Mouse (Mus musculus) gastrocnemius, postnatal 36 days (tissue): ENCODE results near the gene Uqcr10. TPM values are rescaled to one million over a fixed set of nuclear protein-coding genes. Genes with fewer than 3 reads are reported as not detected.

Source experiments
- DNase-seq, 2 experiments: peaks; one replicate each; pipeline ENCODE4 v3.0.0; 2022
- intact Hi-C: fragments of 180-260 bp; cut with DNase I; formaldehyde crosslinking; loops from one replicate; pipeline ENCODE4 v1.15.1; 2025
- total RNA-seq, 2 experiments: library from RNA; stranded (reverse); gene quantifications; 2 replicates each; pipeline ENCODE4 v1.2.3; 2021

The Uqcr10 gene
- total RNA-seq, 2 experiments from 2014 or later = 914 to 1,010 TPM

DNA sequence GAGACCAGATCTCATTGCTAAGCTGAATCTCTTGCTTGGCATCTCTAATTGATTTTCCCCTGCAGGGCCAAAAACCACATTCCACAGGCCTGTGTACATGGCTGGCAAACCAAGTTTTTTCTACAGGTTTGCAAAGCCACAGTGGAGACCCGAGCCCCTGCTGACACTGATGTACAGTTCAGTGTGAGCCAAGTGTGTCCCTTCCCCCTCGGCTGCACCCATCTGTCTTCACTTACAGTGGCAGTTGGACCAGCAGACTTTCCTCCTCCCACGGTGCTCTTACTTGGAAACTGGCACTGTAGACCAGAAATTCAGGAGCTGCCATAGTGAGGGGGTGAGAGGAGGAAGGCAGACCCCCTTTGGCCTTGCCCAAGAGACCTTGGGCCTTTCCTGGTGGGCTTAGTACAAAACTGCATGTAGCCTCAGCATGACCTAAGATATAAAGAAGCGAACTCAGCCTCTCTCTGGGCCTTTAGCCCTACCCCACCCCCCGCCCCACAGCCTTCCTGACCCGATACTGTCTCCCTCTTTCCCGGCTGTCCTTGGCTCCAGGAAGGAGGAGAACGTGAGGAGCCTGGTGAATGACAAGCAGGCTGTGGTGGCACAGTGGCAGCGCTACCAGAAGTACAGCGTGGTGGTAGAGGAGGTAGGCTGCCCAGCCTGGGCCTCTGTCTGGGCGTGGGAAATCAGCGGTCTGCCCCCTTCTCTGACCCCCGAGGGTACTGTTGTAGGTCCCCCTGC, 25.3 kb downstream of the Uqcr10 start:
- no peak for DNase-seq
- intact Hi-C loops = no loop called here

DNA sequence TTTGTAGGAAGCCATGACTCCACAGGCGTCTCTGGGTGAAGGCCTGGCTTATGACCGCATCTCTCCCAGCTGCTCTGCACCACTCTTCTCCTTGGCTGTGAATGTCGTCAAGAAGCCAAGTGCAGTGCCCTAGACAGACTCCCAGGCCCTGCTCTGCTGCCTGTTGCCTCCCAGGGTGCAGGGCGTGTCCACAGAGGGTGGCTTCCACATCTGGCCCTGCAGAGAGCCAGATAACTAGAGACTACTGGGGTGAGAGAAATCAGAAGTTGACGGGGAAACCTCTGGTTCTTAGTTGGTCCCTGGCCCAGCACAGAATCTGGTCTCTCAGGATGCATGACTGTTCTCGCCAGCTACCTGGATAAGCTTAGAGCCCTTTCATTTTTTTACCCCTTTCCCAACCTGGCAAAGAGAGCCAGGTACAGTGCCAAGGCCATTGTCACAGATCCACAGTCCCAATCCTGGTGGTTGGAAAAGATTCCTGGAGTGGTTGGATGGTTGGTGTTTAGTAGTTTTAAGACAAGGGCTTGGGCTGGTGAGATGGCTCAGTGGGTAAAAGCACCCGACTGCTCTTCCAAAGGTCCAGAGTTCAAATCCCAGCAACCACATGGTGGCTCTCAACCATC, 26.8 kb downstream of the Uqcr10 start:
- intact Hi-C loops = no loop called here
- DNase-seq = no peak

DNA sequence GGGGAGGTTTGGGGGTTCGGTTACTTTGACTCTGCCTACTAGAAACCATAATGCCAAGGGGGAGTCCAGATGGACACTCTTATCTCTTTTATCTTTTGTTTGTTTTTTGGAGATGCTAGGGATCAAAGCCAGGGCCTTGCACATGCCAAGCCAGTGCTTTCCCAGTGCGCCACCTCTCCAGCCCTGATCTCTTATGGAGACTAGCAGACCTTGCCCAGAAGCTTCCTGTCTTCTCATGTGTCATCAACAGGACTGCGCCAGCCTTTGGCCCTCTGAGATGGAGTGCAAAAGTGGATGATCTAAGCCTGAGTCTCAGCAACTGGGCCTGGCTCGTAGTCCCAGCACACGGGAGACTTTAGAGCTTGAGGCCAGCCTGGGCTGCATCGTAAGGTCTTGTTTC, 28.4 kb downstream of the Uqcr10 start:
- intact Hi-C loops = no loop called here
- DNase-seq = no peak

DNA sequence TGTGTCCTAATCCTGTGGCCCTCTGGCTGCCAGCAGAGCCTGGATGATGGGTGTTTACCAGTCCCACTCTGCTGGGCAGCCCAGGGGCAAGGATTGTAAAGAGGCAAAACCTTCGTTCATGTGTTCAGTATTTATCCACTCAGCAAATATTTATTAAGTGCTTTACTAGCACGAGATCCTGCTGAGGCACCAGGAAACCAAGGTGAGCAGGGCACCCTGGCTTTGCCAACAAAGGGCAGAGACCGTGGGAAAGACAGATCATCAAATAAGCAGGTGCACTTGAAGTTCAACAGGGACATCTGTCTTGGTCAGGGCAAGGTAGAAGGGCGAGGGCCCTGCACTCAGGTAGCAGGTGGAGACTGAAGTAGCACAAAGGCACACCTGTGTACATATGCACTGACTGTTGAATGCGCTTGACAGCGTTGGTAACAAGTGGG, 29.0 kb downstream of the Uqcr10 start:
- intact Hi-C loops = no loop called here
- no peak for DNase-seq

DNA sequence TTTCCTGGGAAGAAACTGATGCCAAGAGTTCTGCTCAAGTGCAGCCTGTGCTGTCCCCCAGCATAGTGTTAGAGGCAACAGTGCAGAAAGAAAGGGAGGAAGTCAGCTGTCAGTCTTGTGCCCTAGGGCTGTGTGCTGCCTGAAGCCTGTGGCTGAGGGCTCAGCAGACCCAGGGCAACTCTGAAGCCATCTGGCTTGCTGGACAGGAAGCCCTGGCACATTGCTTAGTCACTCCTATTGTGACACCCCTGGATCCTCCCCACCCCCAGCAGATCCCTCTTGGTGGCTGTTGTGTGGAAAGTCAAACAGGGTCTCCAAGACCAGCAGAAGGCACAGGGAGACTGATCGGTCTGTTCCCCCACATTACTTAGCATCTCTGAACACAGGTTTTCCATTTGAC, 29.5 kb downstream of the Uqcr10 start:
- no peak for DNase-seq
- intact Hi-C loops = no loop called here

DNA sequence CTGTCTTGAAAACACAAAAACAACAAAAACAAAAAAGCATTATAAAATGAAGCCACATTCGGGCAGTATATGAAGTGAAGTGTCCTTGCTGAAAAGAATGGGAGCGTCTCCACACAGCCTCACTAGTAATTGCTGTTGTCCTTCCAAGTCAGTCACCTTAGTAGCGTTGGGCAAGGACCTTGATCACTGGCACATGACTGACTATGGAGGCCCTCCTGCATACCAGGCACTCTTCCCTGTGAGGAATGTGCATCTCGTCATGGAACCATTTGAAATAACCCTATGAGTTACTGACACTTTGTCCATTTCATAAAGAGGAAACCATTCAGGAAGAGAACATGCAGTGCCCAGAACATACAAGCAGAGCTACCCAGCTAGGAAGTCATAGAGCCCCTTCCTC, 32.4 kb downstream of the Uqcr10 start:
- DNase-seq = no peak
- intact Hi-C loops = no loop called here

DNA sequence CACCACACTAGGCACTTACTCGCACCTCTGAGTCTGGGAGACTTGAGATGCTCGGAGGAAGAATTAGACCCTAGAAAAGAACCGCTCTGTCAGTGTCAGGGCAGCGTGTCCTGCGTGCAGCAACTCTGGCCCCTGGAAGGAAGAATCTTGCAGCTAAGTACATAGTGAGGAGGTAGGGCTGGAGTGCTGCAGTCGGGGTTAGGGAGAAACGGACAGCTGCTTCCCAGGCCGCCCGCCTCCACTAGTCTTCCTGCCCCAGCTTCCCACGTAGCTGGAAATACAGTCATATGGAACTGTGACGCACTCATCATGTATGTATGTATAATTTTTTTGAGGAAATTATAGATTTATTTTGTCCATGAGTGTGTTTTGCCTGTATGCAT, 41.7 kb downstream of the Uqcr10 start:
- intact Hi-C loops = no loop called here
- no peak for DNase-seq

DNA sequence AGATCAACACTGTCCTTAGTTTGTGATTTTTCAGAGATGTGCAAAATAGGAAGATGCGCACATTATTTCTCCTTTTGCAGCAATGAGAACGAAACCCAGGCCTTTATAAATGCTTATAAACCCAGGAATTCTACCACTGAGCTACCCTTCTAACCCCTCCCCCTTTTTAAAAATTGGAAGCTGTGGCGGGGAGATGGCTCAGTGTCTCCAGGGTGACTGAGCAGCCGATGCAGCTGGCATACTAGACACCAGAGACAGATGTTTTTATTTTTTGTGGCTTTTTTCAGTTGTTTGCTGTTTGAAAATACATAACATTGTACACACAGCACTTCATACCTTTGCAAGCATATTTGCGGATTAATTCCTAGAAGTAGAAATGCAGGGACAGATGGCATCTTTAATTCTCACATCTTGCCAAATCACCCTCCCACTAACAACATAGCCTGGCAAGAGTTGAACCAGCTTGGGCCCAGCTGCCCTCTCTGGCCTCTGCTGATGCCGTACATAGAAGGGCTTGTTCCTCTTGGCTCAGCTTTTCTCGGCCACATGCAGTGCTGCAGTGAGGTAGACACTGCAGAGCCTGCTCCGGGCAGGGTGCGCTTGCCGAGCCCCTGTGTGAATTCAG, 42.2 kb downstream of the Uqcr10 start:
- no peak for DNase-seq
- intact Hi-C loops = no loop called here

DNA sequence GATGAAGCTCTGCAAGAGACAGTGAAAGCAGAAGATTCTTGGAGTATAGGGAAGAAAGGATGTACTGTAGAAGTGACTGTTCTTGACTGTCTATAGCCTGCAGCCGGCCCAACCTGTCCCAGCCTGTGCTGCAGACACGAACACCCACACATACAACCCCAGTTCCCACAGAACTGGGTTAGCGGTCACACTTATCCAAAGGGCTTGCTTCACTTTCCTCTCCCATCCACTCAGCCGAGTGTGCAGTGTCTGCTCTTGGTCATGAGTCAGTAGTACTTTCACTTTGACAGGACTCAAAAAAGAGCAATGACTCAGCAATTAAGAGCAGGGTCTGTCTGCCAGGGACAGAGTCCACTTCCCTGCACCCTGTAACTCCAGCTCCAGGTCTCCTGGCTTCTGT, 42.8 kb downstream of the Uqcr10 start:
- no peak for DNase-seq
- intact Hi-C loops = no loop called here

DNA sequence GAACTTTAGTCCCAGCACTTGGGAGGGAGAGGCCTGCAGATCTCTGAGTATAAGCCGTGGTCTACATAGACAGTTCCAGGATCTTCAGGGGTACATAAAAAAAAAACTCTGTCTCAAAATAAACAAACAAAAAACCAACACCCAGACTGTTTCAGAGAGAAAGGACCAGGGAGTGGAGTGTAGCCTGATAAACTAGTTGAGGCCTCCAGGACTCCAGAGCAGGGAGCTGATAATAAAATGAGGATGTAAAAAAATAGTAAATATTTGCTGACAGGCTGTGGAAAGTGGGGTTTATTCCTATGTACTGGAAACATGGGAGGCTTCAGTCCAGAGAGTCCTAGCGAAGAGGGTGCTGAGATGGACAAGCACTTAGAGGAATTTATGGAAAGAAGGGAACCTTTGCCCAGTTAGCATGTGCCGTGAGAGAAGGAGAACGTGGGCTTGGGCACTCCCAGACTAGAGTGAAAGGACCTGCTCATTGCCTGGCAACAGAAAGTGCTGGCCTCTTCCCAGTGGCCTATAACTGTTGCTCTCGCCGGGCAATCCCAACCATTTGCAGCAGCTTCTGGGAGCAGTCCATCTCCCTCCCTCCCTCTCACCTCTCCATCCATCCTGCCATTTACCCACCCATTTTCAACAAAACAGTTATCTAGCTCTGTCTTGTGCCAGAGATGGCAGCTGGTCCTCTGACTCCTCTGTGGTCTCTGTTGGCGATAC, 43.7 kb downstream of the Uqcr10 start:
- intact Hi-C loops = no loop called here
- DNase-seq = no peak

DNA sequence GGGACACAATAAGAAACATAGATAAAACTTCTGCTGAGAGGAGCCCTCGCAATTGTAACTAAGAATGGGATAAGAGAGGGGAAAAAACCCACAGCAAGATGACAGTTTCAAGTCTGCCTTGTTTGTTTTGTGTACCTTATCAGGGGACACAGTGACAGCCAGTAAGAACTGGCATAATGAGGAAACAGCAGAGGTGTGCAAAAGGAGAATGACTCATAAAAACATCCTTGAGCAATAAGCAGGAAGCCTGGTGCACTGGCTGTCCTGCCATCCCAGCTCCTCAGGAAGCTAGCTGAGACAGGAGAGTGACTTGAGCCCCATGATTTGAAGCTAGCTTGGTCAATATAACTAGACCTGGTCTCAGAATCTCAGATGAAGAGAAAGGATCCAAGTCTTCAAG, 44.3 kb downstream of the Uqcr10 start:
- intact Hi-C loops = no loop called here

More for the DNA sequence above, 44.3 kb downstream of the Uqcr10 start:
- no peak for DNase-seq

Other genes with a start within 250 kb of the Uqcr10 start
- gene Mtmr3, start 109.5 kb downstream of the Uqcr10 start, total RNA-seq = 10 to 100 TPM; 42.5 to 43.2 TPM
- not detected for gene Gm11032, start 84.3 kb downstream of the Uqcr10 start, total RNA-seq
- gene Ascc2, start 66.6 kb downstream of the Uqcr10 start, total RNA-seq = 10 to 100 TPM; 13.3 to 16.1 TPM
- 10 to 100 TPM; 20.7 to 22.9 TPM for gene Zmat5, start 336 bp upstream of the Uqcr10 start, total RNA-seq
- under 1 TPM; 0.33 to 0.74 TPM for gene Cabp7, start 42.4 kb upstream of the Uqcr10 start, total RNA-seq
- gene Nf2, start 145.2 kb upstream of the Uqcr10 start, total RNA-seq = 10 to 100 TPM; 45.7 to 47.4 TPM
- gene Nipsnap1, start 169.6 kb upstream of the Uqcr10 start, total RNA-seq = 1 to 10 TPM in 1 of 2 experiments, under 1 TPM in 1; 0.42 to 1.1 TPM
- 10 to 100 TPM; 12.9 to 14.0 TPM for gene Thoc5, start 191.0 kb upstream of the Uqcr10 start, total RNA-seq
- gene Nefh, start 243.7 kb upstream of the Uqcr10 start, total RNA-seq = under 1 TPM in 1 of 2 experiments, not detected in 1; 0.15 TPM